Mouse (Mus musculus) common myeloid progenitor, adult 5-6 weeks (primary cell): ENCODE measurements around the gene Pkhd1. TPM values are rescaled to one million over a fixed set of nuclear protein-coding genes. Genes with fewer than 3 reads are reported as not detected.
A peak's percentile ranks its signal among the peaks of the same experiment; 100 is the strongest.

Source experiments
- ATAC-seq: replicated peaks from 2 replicates; pipeline ENCODE4 v1.8.0; 2016; ENCODE audit warnings: low read depth, mild to moderate bottlenecking, moderate TSS enrichment, inconsistent platforms; ENCODE audit not compliant: poor library complexity, severe bottlenecking
- total RNA-seq: library from RNA; stranded (forward); fragments of 200-1000, 187-1606 nt; gene quantifications from 2 replicates; pipeline ENCODE4 v1.2.3, GENCODE M21; 2017

The Pkhd1 gene
- not detected in 2 replicates for total RNA-seq

GRCm38 (mm10) chr1:20617849-20618530 lies at the start of gene Pkhd1:
Gene Pkhd1, minus strand, starts transcription at chr1:20618064.
- no peak for ATAC-seq

DNA sequence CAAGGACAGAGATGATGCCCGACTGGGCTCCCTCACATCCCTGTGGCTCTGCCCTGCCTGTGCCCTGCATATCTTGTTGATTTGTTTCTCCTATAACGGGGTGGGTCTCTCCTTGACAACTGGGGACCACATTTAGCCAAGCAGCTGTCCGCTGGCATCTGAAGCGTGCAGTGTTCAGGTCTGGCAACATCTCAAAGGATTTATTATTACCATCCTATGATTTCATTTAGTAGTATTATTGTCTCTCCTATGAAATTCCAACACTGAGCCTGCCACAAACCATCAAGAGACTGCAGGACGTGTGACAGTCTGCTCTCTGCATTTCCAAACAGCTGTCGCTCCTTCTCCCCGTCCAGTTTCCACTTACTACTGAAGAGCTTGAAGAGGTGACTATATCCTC lies 49.7 kb upstream of the Pkhd1 start:
- ATAC-seq = no peak

DNA sequence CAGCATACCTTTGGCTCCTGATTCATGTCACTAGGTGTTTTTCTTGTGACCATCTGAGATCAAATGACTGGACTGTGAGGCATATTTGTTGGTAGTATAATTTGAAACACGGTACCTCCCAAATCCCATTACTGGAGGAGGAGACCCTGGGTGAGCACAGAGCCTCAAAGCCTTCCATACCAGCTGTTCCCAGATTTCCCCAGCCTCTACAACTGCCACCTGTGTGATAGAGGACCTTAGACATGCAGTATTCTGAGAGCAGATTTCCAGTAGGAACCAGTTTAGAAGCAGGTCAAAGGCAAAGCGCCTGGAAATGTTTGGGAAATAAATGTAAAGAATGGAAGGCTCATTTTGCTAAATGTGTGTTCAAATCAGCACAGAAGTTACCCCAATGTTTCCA lies 48.4 kb upstream of the Pkhd1 start:
- no peak for ATAC-seq

GRCm38 (mm10) chr1:20655085-20655484 lies 37.2 kb upstream of the Pkhd1 start:
- ATAC-seq = no peak

DNA sequence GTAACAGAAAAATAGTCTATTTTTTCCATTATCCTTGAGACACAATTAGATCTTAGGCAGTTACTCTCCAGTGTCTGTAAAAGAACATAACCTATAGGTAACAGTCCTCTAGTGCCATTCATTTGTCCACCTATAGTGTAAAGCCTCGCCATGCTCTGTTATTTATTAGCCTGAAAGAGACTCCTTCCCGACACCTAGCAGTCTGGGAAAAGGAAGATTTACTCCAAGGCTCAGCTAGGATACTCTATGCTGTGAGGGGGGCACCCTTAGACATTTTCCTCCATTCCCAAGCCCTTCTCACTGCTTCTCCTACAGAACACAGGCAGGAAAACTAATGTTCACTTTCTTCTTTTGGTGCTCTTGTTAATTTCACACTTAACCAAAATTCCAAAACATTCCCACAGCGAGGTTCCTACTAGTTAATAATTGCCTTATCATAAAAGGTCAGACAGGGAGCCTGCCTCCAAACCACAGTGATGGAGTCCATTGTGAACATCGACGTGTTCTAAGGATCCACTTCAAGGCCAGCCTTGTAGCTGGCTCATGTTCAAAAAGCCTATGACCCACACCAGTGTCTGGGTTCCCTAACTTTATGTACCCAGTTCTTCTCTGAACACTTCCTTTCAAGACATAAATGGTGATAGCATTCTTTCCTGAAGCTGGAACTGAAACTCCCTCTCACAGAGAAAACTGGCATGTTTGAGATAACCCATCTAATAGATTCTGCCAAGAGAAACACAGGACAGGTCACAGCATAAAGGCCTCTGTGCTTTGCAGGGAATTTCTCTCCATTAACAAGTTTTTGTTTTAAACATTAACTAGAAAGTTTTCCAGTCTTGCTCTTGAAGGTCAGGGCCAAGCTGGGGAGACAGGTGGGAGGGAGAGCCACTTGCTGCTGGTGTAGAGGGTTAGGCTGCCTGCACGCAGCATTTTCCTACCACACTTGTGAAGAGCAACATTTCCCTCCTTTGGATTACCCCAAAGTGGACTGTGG lies 35.9 kb upstream of the Pkhd1 start:
- no peak for ATAC-seq

DNA sequence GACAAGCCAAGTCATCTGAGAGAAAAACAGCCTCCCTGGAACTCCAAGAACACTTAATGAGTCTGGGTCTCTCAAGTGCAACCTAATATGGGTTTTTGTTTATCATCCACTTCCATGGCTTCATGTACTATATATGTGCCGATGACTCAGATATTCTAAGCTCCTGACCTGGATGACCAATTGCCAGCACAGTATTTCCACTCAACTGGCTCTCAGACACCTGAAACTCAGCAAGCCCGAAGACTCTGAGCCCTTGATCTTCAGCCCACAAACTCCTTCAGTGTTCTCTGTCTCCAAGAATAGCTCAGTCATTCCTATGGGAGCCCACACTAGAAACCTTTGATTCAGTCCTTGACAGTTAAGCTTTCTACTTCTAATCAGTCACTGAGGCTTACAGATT lies 17.0 kb upstream of the Pkhd1 start:
- ATAC-seq = no peak

- ATAC-seq = no peak
These were observed 15.5 kb upstream of the Pkhd1 start for GRCm38 (mm10) chr1:20633276-20633869.

- no peak for ATAC-seq
These were observed 6.7 kb upstream of the Pkhd1 start for GRCm38 (mm10) chr1:20624564-20624963.

- no peak for ATAC-seq
These were observed 5.5 kb upstream of the Pkhd1 start for GRCm38 (mm10) chr1:20623375-20623774.

DNA sequence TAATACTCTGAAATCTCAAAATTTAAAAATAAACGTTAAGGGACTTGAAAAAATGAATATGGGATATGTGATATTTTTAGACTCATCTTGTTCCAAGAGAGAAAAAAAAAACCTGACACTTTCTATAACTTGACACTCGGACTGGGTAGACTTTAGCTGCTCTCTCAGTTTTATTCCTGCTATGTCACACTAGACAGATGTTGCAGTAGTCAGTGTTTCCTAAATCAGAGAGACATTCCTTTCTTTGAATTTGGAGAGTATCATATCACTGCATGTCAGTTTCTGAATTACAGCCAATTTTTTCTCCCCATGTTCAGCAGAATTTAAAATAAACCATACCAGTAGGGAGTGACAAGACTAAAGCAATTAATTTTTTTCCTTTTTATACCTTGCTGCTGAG lies 2.7 kb upstream of the Pkhd1 start:
- no peak for ATAC-seq

GRCm38 (mm10) chr1:20619363-20619762 lies 1.5 kb upstream of the Pkhd1 start:
- no peak for ATAC-seq

DNA sequence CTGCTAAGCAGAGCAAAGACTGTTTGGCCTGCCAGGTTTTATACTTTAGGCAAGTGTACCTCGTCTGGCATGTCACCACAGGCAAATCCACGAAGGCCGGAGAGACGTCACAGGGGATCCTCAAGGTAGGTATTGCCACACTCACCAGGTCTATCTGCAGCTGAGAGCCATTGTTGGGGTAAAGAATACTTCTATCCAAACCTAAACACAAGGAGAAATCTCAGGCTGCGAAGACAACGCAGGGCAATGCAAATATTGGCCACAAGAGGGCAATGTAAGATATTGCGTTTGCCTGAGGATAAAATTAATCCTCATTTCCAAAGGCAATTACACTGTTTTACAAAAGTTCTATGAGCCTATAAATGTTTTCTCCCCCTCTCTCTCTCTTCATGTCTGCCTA lies 5.2 kb downstream of the Pkhd1 start:
- peak; percentile 47; the same call in 1 of the 2 replicates for ATAC-seq

DNA sequence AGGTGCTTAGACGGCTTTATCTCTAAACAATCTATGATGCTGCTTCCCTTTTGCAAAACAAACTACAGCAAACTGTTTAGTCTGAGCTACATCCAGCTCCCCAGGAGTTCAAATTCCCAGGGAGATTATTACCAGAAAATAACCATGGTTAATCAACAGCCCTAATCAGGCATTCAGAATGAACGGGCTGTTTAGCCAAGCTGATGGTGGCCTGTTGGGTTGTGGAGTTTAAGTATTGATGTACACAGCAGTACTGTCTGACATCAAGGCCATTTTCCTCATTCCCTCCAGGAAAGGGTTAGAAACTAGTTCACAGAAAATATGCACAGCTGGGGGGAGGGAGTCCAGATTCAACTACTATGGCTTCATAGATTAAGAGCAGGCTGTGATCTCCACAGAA lies 12.4 kb downstream of the Pkhd1 start:
- no peak for ATAC-seq

GRCm38 (mm10) chr1:20590488-20590887 lies 27.4 kb downstream of the Pkhd1 start:
- no peak for ATAC-seq

DNA sequence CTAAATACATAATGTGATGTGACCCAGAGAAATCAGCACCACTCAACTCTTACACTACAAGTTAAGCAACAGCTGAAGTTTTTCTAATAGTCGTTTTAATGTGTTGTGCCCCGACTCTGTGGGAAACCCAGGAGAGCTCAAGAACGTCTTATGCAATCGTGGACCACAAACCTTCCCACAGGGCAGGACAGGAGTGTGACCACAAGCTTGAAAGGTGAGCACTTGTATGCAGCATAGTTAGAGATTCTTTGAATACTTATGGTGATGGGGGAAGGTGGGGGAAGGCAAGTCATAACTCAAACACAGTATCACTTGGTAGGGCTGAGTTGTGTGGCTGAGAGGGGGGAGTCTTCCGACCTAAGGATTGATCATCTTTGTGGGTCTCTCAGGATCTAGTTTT lies 46.4 kb downstream of the Pkhd1 start:
- ATAC-seq = no peak

DNA sequence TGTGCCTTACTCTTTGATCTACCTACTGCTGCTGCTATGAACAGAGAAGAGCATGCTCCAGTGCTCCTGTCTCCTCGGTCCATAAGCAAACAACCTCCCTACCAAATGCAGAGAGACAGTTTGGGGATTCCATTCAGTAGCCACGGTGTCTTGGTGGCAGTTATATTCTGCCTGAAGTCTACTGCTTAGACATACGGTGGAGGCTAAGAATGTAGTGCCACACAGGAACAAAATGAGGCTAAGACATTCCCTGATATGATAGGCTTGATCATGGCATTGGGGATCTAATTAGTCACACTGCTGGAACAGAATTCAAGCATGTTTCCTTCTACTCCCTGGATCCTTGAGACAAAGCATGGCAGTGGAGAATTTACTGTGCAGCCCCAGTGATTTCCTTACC lies 48.4 kb downstream of the Pkhd1 start:
- ATAC-seq = no peak

GRCm38 (mm10) chr1:20558443-20558842 lies 59.4 kb downstream of the Pkhd1 start:
- ATAC-seq = no peak

DNA sequence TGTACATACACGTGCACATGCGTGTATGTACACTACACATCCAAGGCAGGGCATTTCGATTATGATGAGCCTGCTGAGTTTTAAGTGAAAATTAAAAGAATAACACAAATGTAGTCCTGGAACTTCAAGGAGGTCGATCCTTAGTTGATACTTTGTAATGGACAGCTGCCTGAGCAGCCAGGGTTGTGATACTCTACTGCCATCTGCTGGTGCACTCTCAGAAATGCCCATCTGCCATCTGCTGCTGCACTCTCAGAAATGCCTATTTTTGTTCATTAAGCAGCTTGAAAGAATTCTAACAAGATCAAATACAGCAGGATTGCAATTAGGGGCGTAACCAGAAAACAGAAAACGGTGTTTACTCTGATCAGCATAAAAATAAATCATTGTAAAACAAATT lies 63.5 kb downstream of the Pkhd1 start:
- peak; percentile 73; the same call in 1 of the 2 replicates for ATAC-seq

DNA sequence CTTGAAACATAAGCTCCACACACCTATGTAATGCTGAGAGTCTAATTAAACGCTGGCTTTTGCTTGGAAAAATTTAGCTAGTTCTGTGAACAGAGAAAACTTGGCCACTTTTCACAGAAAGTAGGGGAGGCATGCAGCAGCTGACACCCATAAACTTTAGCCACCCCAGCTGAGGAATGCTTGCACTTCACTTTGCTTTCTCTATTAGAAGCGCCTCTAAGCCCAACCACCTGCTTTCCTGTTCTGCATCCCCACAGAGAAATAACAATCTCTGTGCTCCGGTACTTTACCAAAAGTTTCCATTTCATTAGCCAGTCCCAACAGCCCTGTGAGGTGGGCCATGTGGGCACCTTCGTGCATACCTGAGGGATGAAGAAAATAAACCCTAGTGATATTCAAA lies 66.5 kb downstream of the Pkhd1 start:
- ATAC-seq = no peak

- no peak for ATAC-seq
These were observed 73.3 kb downstream of the Pkhd1 start for GRCm38 (mm10) chr1:20544526-20544925.
